Mouse (Mus musculus) megakaryocyte, embryonic 14.5 days (primary cell): ENCODE results near the gene Xpa.

ENCODE experiments used
- FLI1 ChIP-seq: IDR thresholded peaks from 2 replicates; pipeline ENCODE4 v1.6.1; 2012; ENCODE audit warnings: low read length, inconsistent platforms, mixed read lengths
- GATA1 ChIP-seq: IDR thresholded peaks from 3 replicates; pipeline ENCODE4 v1.6.1; 2012; ENCODE audit warnings: mixed read lengths, low read length, inconsistent platforms, borderline replicate concordance

DNA sequence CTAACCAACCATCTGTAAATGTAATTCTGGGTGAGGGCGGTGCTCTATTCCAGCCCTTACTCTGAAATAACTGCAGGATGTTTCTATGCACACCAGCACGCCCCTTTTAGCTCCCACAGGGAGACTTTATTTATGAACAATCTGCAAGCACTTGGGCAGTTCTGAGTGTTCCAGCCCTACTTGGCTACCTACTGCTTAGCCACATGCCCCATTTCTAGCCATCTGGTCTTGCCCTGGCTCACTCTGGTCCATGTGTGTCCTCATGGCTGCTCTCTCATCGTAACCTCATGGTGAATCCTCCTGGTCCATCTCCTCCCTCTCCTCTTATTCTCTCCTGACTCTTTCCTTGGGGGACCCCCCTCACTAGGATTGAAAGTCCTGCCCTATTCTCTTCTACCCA lies 39.8 kb upstream of the Xpa start:
- TF ChIP-seq GATA1 (no peak), FLI1 (no peak)
